Mouse (Mus musculus): ENCODE measurements around the gene Slbp. TPM values are rescaled to one million over a fixed set of nuclear protein-coding genes. Genes with fewer than 3 reads are reported as not detected.

Gene Slbp
- polyA plus RNA-seq, 1 experiment from 2014 or later = 228 TPM

DNA sequence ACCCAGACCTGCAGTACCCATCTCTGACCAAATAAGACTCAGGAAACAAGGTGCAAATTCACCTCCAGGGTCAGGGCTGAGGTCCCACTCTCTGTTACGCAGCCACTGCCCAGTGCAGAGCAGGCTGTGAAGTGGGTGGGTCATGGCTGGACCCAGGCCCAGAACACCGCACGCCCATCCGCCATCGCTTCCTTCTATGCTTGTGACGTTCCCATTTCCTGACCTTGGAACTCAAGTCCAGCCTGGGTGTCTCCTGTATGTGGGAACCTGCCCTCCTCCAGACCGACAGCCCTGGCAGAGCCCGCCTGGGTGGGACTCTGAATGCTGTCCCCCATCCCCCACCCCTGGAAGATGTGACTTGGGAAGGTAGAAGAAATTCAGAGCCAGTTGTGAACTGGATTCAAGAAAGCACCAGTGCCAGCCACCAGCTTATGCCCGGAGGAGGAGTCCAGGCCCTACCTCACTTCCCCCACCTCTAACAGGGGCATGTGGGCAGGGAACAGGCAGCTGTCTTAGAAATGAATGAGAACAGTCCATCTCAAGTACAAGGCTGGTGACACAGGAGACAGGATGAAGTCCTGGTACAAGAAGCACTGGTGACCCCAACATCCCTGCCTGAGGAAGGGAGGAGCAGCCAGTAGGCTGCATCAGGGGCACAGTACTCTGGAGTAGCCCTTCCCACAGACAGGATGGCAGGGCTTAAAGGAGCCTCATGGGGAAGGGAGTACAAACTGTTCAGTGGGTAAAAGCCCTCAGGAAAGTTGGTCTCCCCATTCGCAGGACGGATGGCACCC lies 37.7 kb upstream of the Slbp start:
- ATAC-seq = no peak
- Histone ChIP-seq H3K4me3 (replicated peaks) (no peak overlapping the region), H3K36me3 (no peaks in the 10 kb centered on the region), H3K27ac (no peak overlapping the region), H3K27me3 (replicated peaks) (no peaks in the 10 kb centered on the region), H3K9ac (no peak overlapping the region), H3K4me1 (replicated peaks) (peaks cover 39% of the 10 kb centered on the region), H3K9me3 (no peaks in the 10 kb centered on the region), H3K4me2 (replicated peaks) (no peak overlapping the region)
- 75% methylated on average over 11 of the region's 11 CpGs for WGBS

DNA sequence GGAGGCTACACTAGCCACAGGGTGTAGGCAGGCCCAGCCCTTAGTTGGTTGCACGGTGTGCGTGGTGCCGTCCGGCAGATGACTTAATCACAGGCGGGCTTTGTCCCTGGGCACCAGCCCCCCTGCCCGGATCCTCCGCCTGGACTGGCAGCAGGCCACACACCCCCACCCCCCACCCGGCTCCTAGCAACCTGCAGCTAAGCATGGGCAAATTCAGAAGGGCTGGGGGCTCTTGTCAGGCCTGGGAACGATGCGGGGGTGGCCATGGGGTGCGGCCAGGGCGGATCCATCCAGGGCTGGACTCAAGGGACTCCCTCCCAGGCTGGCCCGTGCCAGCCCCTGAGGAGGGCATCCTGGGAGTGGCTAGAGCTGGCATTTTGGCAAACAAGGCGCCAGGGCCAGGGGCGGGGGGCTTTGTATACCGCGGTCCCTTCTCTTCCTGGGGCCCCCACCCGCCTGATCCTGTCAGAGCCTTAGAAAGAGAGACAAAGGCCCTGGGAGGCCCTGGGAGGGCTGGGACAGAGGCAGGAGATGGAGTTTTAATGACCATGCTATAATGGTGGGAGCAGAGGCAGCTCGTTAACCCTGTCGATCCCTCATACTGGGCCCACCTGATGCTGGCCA lies 37.0 kb upstream of the Slbp start:
- peaks cover 32% of the 10 kb centered on the region for H3K4me1 ChIP-seq (replicated peaks)
- H3K9ac ChIP-seq = no peak overlapping the region
- WGBS = 62% methylated on average over 20 of the region's 20 CpGs
- H3K4me3 ChIP-seq (replicated peaks) = no peak overlapping the region
- no peaks in the 10 kb centered on the region for H3K36me3 ChIP-seq
- ATAC-seq = no peak
- H3K27me3 ChIP-seq (replicated peaks) = no peaks in the 10 kb centered on the region
- H3K9me3 ChIP-seq = no peaks in the 10 kb centered on the region
- no peak overlapping the region for H3K4me2 ChIP-seq (replicated peaks)
- H3K27ac ChIP-seq = no peak overlapping the region

DNA sequence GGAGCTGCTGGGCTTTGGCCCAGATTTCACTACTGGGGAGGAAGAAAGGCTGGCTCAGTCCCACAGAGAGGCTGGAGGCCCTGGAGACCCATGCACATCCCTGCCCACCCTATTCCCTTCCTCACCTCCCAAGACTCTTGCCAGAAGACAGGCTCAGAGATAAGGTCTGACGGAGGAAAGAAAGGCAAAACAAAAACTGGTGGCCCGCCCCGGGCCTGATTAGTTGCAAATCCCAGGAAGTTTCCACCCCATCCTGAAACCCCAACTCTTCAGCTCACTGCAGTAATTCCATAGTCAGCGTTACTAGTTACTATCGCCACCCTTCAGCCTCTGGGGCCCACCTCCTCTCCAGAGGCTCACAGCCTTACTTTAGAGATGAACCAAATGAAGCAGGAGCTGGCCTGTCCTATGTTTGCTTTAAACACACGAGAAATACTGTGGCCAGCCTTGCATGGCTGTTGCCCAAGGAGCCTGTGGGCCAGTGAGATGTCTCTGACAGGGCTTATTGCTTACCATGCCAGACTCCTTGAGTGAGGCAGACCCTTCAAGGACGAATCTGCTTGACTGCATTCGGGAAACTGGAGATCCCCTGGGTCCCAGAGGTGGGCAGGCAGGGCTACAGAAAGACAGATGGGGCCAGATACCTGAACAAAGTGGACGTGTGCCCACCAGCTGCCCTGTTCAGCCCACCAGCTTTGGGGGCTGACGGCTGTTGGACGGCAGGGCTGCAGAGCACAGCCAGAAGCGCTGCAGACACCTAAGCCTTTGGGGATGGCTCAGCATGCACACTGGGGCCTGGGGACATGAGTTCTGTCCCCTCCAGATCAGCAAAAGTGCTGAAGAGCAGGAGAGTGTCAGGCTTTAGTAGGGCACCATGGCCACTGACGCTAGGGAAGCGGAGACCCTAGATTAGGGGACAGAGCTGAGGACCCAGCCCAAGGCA lies 36.2 kb upstream of the Slbp start:
- no peak for ATAC-seq
- H3K9ac ChIP-seq = no peak overlapping the region
- H3K27me3 ChIP-seq (replicated peaks) = no peaks in the 10 kb centered on the region
- H3K9me3 ChIP-seq = no peaks in the 10 kb centered on the region
- no peak overlapping the region for H3K27ac ChIP-seq
- no peak overlapping the region for H3K4me2 ChIP-seq (replicated peaks)
- H3K4me3 ChIP-seq (replicated peaks) = no peak overlapping the region
- H3K36me3 ChIP-seq = no peaks in the 10 kb centered on the region
- 69% methylated on average over 14 of the region's 14 CpGs for WGBS
- peaks cover 29% of the 10 kb centered on the region for H3K4me1 ChIP-seq (replicated peaks)

DNA sequence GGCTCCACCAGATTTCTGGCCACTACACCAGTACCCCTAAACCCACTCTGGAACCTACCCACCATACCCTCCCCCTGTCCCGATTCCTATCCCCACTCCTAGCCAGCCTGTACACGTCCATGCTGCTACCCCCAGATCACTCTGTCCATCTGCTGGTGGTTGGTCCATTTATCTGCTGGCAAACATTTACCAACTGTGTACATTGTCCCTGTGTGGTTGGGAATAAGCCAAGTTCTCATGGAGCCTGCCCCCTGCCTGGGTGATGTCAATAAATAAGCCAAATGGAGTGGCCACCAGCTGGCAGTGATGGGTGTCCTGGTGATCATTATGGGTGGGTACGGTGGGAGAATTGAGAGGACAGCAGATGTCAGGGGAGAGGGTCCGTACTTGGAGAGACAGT lies 34.8 kb upstream of the Slbp start:
- H3K9me3 ChIP-seq = no peaks in the 10 kb centered on the region
- no peak overlapping the region for H3K27ac ChIP-seq
- no peak overlapping the region for H3K9ac ChIP-seq
- no peaks in the 10 kb centered on the region for H3K36me3 ChIP-seq
- no peak overlapping the region for H3K4me2 ChIP-seq (replicated peaks)
- WGBS = 69% methylated on average over 4 of the region's 4 CpGs
- H3K4me1 ChIP-seq (replicated peaks) = peaks cover 18% of the 10 kb centered on the region
- H3K4me3 ChIP-seq (replicated peaks) = no peak overlapping the region
- no peaks in the 10 kb centered on the region for H3K27me3 ChIP-seq (replicated peaks)
- no peak for ATAC-seq

DNA sequence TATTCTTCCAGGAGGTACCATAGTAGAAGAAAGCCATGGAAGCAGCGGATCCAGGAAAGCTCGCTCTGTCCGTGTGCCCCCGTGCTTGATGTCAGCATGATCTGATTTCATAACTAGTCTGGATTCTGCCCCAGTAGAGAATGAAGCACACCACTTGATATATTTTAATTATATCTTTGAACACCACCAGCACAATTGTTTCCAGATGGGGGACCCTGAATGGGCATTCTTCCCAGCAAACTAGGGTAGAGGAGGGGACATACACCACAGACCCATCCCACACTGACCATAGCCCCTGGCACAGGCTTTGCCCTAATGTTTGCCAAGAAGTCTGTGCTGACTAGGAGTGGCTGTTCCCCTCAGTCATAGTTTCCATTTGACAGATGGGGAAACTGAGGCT lies 32.6 kb upstream of the Slbp start:
- no peaks in the 10 kb centered on the region for H3K27me3 ChIP-seq (replicated peaks)
- H3K9me3 ChIP-seq = no peaks in the 10 kb centered on the region
- WGBS = 89% methylated on average over 4 of the region's 4 CpGs
- H3K36me3 ChIP-seq = no peaks in the 10 kb centered on the region
- peaks cover 12% of the 10 kb centered on the region for H3K4me1 ChIP-seq (replicated peaks)
- no peak overlapping the region for H3K4me3 ChIP-seq (replicated peaks)
- ATAC-seq = no peak
- H3K27ac ChIP-seq = no peak overlapping the region
- no peak overlapping the region for H3K4me2 ChIP-seq (replicated peaks)
- no peak overlapping the region for H3K9ac ChIP-seq

DNA sequence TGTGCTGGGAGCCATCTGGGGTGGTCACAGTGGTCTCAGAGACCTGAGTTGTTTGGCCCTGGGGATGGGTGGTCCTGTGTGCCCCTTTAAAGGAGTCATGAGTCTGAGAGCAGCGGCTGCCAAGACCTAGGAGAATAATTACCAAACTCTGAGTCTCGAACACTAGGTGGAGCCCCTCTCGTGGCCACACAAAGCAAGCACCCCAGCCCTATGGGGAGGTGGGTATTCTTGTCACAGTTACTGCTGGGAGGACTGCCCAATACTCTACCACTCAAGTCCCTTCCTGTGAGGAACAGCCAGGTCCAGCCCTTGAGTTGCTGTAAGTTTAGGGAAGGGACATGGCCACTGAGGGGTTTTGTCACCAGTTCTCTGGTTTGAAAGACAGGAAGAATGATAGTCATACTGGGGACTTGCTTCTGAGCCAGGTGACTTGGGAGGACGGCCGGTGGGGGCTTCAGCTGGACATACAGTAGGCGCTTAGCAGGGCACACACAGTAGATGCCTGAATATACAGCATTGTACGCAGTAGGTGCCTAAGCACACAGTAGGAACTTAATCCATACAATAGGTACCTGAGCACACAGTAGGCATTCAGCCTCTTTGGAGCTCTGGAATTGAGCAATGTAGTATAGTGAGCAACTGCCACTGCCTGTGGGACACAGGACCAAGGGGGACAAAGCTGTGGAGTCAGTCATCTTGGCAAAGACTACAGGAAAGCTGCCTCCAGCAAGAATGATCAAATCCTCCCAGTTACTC lies 31.7 kb upstream of the Slbp start:
- no peak overlapping the region for H3K4me2 ChIP-seq (replicated peaks)
- ATAC-seq = peak; percentile 48
- H3K4me3 ChIP-seq (replicated peaks) = no peak overlapping the region
- H3K9me3 ChIP-seq = no peaks in the 10 kb centered on the region
- 45% methylated on average over 7 of the region's 7 CpGs for WGBS
- H3K27me3 ChIP-seq (replicated peaks) = no peaks in the 10 kb centered on the region
- H3K36me3 ChIP-seq = no peaks in the 10 kb centered on the region
- H3K9ac ChIP-seq = no peak overlapping the region
- no peak overlapping the region for H3K27ac ChIP-seq
- 0 out of 2 replicates have a peak, but pooled peaks cover 4% of the 10 kb centered on the region for H3K4me1 ChIP-seq (replicated peaks)

DNA sequence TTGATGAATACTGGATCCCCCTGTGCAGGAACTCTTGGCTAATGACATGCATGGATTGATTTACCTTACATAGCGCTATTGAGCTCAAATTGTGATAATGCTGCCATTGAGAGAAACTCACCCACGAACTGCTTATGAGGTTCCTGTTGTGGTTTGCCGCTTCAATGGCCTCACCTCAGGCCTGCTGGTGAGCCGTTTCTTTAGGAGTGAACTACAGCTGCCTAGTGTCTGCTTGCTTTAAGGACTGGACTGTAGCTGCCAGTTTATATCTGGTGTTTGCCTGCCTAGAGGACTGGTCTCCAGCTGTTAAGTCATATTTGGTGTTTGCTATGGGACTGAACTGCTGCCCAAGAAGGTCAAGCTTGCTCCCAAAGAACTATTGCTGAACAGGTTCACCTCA lies 30.6 kb upstream of the Slbp start:
- no peak for ATAC-seq
- H3K27ac ChIP-seq = no peak overlapping the region
- H3K9ac ChIP-seq = no peak overlapping the region
- WGBS = 87% methylated on average over 4 of the region's 4 CpGs
- H3K36me3 ChIP-seq = no peaks in the 10 kb centered on the region
- H3K9me3 ChIP-seq = no peaks in the 10 kb centered on the region
- no peaks in the 10 kb centered on the region for H3K4me1 ChIP-seq (replicated peaks)
- no peaks in the 10 kb centered on the region for H3K27me3 ChIP-seq (replicated peaks)
- no peak overlapping the region for H3K4me2 ChIP-seq (replicated peaks)
- no peak overlapping the region for H3K4me3 ChIP-seq (replicated peaks)

DNA sequence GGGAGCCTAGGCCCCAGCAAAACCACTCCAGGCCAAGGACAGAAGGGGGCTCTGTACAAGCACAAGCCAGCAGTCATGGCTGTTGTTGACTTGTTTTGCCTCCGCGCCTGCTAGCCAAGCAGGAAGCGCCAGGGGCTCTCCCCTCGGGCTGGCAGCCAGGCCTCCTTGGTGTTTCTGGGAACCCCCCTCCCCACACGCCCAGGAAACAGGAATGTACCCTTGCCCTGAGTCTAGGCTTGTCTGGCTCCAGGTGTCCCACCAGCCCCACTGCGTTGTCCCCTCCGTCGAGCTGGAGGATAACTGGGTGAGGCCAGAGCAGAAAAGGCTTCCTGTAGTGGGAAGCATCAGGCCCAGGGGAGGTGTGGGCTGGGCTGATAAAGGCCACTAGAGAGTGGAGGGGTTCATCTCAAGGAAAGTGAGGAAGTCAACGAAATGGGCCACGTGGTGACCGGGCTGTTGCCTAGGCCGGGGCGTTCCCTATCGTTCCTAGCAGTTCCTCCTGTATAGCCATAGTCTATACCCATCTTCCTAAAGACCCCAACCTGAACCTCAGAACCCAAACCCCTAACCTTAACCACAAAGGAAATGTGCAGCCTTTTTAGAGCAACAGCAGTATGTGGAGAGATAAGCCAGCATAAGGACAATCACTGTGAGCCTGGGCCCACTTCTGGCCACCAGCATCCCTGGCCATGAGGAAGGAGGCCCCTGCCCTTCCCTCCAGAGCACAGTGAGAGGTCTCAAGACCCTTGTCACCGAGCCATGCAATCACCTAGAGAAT lies 29.4 kb upstream of the Slbp start:
- no peak for ATAC-seq
- WGBS = 79% methylated on average over 15 of the region's 15 CpGs
- Histone ChIP-seq H3K27me3 (replicated peaks) (no peaks in the 10 kb centered on the region), H3K9ac (no peak overlapping the region), H3K27ac (no peak overlapping the region), H3K36me3 (no peaks in the 10 kb centered on the region), H3K9me3 (no peaks in the 10 kb centered on the region), H3K4me3 (replicated peaks) (no peak overlapping the region), H3K4me1 (replicated peaks) (no peaks in the 10 kb centered on the region), H3K4me2 (replicated peaks) (no peak overlapping the region)

DNA sequence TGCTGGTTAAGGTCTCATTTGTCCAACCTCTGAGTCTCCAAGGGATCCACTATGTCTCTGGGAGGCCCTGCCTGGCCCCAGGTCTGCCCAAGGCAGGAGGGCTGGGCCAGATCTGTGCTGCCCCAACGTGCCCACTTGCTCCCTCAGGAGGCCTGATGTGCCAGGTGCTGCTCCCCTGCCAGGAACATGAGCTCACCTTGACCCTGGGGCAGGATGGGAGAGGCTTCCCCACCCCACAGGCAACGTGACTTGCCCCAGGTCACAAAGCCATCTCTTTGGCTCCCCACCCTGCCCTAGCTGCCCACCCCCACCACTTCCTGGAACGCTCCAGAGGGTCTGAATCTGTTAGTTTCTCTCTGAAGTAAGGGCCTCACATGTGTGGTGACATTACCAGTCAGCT lies 28.7 kb upstream of the Slbp start:
- Histone ChIP-seq H3K4me1 (replicated peaks) (no peaks in the 10 kb centered on the region), H3K27ac (no peak overlapping the region), H3K27me3 (replicated peaks) (no peaks in the 10 kb centered on the region), H3K36me3 (no peaks in the 10 kb centered on the region), H3K9me3 (no peaks in the 10 kb centered on the region), H3K9ac (no peak overlapping the region), H3K4me2 (replicated peaks) (no peak overlapping the region), H3K4me3 (replicated peaks) (no peak overlapping the region)
- ATAC-seq = no peak
- WGBS = 65% methylated on average over 3 of the region's 3 CpGs

DNA sequence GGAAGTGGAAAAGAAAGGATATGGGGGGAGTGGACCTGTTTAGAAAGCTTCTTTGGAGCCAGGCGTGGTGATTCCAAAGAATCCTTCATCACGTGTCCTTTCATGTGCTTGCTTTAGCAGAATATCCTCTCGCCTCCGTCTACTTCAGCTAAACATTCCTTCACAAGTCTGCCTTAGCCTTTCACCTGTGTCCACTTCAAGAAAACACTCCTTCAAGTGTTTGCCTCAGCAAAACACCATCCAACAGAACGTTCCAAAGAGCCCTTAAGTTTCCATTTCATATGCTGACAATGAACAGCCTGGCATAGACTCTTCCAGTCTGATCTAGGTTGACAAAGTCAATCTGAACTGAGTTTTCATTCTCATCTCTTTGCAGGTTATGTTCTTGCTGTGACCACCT lies 25.9 kb upstream of the Slbp start:
- Histone ChIP-seq H3K27me3 (replicated peaks) (no peaks in the 10 kb centered on the region), H3K4me2 (replicated peaks) (no peak overlapping the region), H3K9me3 (no peaks in the 10 kb centered on the region), H3K4me3 (replicated peaks) (no peak overlapping the region), H3K4me1 (replicated peaks) (no peaks in the 10 kb centered on the region), H3K9ac (no peak overlapping the region), H3K36me3 (no peaks in the 10 kb centered on the region), H3K27ac (no peak overlapping the region)
- no peak for ATAC-seq
- WGBS = 75% methylated on average over 5 of the region's 5 CpGs

DNA sequence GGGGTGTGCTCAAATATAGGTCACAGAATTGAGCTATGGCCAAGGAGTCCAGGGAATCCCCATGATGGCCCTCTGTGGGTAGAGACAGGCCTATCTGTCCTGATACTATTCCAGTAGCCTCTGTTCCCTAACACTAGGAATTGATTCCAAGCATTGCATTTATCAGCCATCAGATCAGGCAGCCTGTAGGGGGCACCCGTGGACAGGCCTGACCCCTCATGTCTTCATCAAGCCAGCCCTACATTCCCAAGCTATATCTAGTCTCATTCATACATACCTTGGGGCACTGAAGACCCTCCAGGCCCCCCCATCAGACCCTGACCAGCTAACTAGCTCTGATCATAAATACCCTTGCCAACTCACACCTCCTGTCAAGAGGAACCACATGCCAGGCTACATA lies 23.6 kb upstream of the Slbp start:
- Histone ChIP-seq H3K4me3 (replicated peaks) (no peak overlapping the region), H3K4me2 (replicated peaks) (no peak overlapping the region), H3K4me1 (replicated peaks) (no peaks in the 10 kb centered on the region), H3K36me3 (peaks cover 4% of the 10 kb centered on the region; the same call in 1 of the 2 replicates), H3K27ac (no peak overlapping the region), H3K9me3 (no peaks in the 10 kb centered on the region), H3K27me3 (replicated peaks) (no peaks in the 10 kb centered on the region), H3K9ac (no peak overlapping the region)
- ATAC-seq = no peak
- 4% methylated on average over 1 of the region's 1 CpGs for WGBS
